Mouse (Mus musculus) megakaryocyte, embryonic 14.5 days (primary cell): ENCODE results near the gene Fam193b.

ENCODE experiments used
- FLI1 ChIP-seq: IDR thresholded peaks from 2 replicates; pipeline ENCODE4 v1.6.1; 2012; ENCODE audit warnings: low read length, inconsistent platforms, mixed read lengths
- GATA1 ChIP-seq: IDR thresholded peaks from 3 replicates; pipeline ENCODE4 v1.6.1; 2012; ENCODE audit warnings: mixed read lengths, low read length, inconsistent platforms, borderline replicate concordance

GRCm38 (mm10) chr13:55505810-55506209, 65.1 kb downstream of the Fam193b start:
- TF ChIP-seq GATA1 (no peak), FLI1 (no peak)
